Mouse (Mus musculus) cerebellum, adult 8-10 months (tissue): ENCODE data around the gene Safb2.
"Not testable (repeated sequence)": the region's sequence is repeated elsewhere in the genome, so short reads cannot be mapped to it uniquely, and the experiment has no call there.

Experiments used
- DNase-seq: peaks from one replicate; pipeline ENCODE4 v3.0.0; 2022

Gene Safb2

DNA sequence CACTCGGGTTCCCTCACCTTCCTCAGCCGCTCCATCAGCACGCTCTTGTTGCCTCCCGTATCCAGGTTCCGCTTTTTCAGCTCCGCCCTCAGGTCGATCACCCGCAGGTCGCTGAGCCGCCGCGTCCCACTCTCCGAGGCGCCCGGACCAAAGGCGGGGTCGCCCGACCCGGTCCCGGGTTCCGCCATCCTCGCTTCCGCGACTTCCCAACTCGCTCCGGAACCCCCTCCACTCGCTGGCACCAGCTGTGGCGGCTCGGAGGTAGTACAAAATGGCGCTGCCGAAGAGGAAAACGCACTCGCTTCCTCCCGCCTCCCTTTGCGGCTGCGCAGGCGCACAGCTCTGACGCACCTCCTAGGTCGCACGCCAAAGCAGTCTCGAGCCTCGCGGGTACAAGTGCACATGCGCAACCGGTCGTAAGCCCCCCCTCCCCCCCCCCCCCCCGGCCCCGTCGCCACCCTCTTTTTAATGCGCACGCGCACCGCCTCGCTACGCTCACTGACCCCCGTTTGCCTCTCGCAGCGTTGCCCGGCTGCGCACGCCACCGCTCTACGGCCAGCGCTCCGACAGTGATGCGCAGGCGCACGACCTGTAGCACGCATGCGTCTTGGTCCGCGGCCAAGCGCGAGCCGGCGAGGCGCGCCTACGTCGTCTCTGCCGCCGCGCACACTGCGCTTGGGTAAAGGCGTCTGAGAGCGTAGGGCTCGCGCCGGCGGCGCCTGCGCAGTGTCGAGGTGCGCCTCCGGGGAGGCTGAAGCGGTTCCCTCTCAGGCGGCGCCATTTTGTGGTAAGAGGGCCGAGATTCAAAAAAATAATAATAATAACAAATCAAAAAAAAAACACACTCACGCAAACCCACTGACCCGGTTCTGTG lies at the start of gene Safb2, which contains the start of gene Safb:
TSS of gene Safb2 (minus strand) at position 329 of the 874 bp plus-strand sequence.
TSS of gene Safb (plus strand) at position 569 of the 874 bp plus-strand sequence.
- peak; percentile 99 for DNase-seq

DNA sequence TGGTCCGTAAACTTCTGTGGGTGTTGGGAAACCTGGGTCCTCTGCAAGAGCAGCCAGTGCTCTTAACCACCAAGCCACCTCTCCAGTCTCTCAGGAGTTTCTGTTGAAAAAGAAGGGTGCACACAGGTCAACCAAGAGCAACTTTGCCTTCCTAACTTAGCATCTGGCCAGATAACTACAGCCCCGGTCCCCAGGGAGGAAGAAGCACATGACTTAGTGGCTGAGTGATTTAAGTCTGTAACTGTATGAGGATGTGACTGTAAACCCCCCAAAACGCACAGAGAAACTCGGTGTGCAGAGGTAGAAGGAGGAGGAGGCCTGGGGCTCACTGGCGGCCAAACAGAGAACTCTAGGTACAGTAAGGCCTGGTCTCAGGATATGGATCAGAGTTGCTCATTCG lies 49.6 kb upstream of the Safb2 start:
- DNase-seq = no peak

DNA sequence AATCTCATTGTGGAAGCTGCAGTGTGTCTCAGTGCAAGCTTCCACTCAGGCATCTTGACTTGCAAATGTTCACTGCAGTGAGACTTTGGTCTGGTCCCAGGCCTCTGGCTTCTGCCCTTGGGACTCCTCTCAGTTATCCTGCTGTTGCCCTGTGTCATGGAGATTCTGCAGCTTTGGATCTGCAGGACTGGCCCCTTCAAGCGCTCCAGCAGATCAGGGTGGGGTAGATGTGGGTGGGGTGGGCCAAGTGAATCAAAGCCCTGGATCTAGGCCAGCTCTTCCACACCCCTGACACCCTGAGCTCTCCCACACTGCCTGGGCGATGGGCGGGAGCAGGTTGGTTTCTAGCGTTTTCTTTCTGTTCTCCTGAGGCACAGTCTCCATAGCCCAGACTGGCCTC lies 47.4 kb upstream of the Safb2 start:
- no peak for DNase-seq

DNA sequence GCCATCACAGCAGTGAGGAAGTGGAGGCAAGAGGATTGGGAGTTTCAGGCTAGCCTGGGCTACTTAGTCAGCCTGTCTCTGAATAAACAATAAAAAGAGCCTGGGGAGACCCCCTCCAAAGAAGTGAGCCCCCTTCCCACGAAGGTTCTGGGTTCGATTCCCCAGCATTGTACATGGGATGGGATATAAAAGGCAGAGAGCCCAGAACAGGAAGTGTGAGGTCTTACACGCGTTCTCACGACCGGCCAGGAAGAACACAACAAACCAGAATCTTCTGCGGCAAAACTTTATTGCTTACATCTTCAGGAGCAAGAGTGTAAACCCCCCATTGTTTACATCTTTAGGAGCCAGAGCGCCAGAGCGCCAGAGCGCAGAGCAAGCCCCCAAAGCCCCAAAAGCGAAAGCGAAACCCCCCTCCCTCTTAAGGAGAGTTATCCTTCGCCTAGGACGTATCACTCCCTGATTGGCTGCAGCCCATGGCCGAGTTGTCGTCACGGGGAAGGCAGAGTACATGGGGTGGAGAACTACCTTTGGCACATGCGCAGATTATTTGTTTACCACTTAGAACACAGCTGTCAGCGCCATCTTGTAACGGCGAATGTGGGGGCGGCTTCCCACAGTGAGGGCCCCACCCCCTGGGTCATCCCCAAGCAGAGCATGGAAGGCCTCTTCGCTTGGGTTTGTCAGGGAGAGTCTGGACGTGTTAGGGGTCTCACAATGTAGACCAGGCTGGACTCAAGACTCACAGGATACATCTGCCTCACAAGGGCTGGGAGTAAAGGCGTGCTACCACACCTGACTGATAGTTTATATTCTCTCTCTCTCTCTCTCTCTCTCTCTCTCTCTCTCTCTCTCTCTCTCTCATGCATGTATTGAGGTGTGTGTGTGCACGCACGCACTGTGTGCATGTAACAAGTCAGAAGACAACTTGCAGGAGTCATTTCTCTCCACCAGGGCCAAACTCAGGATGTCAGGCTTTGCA lies 45.7 kb upstream of the Safb2 start:
- not testable (repeated sequence) for DNase-seq

DNA sequence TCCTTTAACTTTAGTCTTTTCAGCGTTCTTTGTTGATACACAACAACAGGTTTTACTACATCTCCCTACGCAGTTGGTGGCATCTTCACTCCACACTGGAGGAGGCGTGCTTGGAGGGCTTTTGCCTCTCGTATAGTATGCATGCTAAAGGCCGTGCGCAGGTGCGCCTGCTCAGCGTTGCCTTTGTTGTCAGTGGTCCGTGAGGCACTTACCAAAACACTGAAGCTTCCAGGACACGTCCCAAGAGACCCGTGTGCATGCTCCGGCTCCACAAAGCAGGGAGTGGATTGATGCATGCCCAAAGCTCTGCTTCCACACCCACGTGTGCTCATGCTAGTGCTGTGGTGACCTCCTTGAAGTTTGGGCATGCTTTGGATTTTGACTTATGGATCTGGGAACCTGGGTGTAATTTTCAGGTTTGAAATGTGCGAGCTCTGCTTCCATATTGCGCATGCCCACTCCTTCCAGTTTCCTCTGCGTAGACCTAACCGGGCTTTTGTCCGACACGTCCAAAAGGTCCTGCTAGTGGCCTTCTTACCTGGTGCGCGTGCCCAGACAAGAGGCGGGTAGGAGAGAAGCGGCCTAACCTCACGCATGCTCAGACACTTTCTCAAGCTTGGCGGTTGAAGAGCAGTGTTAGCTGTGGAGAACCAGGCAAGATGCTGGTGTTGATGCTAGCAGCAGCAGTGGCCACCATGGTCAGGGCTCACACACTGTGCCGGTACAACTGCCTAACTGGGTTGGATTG lies 43.3 kb upstream of the Safb2 start, which contains the start of gene Catsperd:
TSS of gene Catsperd (plus strand) at position 614 of the 748 bp plus-strand sequence.
- no peak for DNase-seq

DNA sequence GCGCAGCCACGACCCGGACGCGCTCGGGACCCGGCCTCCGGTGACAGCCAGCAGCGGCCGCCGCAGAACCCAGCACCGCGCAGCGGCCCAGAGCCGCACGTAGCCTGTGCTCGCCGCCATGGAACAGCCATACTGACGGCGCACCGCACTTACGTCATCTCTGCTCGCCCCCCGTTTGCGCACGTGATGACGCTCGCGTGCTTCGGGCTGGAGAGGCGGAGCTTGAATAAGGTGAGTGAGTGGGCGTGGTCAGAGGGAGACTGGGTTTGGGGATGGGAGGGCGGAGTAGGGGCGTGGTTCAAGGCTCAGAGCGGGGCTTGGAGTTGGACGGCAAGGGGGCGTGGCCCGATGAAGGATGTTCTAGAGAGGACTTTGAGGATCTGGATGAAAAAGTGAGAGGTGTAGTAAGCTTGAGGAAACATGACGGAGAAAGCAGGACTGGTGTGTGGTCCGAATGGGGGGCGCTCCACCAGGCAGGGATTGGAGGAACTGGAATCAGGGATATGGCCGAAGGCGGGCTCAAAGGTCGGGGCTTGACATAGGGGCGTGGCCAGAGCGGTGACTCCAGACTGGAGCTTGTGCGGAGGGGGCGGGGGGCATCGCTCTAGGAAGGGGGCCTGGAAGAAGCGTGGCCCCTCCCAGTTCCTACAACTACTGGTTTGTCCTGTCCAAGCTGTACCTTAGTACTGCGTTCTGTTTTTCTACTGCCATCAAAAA lies 42.5 kb upstream of the Safb2 start, which contains the start of gene Lonp1:
TSS of gene Lonp1 (minus strand) at position 134 of the 717 bp plus-strand sequence.
- DNase-seq = peak; percentile 97

DNA sequence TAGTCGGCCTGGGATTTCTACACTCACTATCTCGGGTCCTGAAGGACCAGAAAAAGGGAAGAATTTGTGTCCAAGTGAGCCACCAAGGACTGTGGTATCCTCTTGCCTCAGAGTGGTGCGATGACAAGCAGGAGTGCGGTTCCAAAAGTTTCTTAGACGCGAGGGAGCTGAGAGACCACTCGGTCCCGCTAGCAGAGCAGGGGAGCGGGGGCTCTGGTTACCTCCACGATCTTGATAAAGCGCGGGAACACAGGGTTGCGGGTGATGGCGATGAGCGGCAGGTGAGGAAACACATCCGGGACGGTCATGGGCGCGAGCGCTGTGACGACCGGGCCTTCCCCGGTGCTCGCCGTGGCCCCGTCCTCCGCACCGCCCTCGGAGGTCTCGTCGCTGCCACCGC lies 41.9 kb upstream of the Safb2 start:
- DNase-seq = no peak

DNA sequence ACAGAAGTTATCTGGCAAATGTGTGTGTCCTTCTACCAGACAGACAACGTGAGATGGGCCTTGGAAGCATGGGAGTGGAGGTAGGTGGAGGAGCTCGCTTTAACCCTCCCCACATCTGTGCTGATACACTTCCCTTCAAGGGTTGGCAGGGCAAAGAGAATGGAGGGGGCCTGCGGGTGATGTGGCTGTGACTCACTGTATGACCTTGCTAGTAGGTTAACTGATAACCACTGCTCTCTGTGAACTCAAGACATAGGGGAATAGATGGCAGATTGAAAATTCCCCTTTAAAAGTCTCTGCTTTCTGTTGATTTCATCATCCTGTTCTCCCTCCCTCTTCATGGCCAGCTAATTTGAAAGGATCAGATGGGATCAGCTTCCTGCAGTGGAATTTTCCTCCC lies 41.1 kb upstream of the Safb2 start:
- DNase-seq = no peak

DNA sequence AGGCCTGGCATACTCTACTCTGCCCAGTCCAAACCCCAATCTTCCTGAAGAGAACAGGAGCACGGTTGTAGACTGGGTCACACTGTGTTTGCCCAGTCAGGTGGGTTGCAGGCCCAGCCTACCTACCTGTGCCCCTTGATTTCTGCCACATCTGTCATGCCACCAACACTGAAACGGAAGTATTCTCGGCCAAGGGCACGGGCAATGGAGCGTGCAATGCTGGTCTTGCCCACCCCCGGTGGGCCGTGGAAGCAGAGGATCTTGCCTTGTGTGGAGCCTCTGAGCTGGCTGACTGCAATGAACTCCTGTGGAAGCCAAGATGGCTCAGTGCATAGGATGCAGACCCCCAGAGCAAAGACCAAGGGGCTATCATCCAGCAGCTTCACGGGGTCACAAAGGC lies 33.2 kb upstream of the Safb2 start:
- DNase-seq = no peak

DNA sequence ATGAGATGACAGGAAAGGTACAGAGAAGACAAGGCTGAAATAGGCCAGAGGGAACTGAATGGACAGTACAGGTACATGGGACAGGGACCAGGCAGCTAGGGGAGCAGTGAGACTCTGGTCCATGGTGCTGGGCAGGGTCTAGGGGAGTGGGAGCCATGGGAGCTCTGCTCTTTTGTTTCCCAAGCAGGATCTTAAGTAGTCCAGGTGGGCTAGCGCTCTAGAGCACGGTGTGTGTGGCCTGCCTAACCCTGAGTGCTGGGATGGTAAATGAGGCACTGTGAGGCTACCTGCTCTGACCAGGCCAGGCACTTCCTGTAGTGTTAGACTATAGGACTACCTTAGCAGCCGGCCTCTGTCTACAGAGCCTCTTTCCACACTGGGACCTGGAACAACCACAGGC lies 32.3 kb upstream of the Safb2 start:
- no peak for DNase-seq

DNA sequence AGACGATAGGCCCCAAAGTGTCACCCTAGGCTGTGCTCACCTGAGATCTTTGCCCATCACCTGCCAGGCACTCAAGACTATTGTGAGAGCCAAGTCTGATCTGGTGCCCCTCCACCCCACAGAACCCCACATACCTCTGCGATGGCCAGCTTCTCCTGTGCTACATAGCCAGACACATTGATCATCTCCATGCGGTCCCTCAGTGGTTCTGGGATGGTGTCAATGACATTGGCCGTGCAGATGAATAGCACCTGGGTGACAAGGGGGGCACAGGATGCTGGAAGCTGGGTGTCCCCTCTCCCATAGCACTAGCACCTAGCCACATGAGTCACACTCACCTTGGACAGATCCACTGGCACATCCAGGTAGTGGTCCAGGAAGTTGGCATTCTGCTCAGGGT lies 31.4 kb upstream of the Safb2 start:
- no peak for DNase-seq

DNA sequence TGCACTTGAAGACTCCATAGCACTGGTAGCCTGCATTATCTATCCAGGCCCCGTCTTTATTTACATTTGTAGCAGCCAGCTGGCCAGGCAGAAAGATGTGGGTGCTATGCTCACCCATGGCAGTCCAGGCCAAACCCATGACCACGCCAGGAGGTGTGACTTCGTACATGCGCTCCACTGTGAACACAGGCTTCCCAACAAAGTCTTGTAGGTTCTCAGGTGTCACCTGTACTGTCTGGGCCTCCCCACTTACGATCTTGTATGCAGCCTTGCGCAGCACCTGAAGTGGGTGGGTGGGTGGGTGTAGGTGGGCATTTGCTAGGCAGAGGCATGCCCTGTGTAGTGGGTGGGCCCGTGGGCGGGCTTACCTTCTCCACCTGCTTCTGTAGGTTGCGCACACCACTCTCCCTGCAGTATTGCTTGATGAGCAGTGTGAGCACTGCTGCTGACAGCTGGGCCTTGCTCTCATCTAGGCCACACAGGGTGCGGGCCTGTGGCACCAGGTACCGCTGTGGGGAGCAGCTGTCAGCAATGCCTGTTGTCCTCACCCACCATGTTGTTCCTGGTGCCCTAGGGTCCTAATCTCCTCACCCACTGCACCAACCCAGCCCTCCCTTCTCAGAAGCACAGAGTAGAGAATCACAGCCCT lies 30.9 kb upstream of the Safb2 start:
- no peak for DNase-seq

DNA sequence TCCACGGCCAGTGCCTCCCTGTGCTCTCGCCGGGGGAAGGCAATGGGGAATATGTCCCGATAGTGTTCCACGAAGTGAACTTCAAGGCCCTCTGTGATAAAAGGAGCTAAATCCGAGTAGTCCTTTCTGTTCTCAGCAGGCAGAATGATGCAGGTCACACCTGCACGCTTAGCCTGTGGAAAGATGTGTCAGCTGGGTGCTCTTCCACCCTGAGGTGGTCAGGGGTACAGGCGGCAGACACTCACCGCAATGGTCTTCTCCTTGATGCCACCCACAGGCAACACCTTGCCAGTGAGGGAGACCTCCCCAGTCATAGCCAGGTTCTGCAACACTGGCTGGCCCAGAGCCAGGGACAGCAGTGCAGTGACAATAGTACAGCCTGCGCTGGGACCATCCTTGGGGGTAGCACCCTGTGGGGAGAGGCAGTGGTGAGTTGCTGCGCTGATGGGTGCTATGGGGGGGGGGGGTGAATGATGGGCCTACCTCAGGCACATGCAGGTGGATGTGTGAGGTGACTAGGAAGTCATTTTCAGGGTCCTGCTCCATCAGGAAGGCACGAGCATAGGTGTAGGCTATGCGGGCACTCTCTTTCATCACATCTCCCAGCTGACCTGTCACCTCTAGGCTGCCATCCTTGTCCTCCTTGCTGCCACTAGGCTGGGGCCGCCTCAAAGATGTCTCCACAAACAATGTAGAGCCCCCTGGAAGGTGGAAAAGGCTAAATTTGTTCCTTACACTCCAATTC lies 30.2 kb upstream of the Safb2 start:
- no peak for DNase-seq

DNA sequence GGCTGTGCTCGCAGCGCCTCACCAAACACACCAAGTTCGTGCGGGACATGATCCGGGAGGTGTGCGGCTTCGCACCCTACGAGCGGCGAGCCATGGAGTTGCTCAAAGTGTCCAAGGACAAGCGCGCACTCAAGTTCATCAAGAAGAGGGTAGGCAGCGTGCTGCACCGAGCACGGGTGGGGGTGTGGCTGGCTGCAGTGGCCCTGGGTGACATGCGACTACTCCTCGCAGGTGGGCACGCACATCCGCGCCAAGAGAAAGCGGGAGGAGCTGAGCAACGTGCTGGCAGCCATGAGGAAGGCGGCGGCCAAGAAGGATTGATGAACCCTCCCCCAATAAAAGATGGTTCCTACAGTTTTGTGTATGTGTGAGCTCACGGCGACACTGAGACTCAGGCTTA lies 29.5 kb upstream of the Safb2 start:
- DNase-seq = not testable (repeated sequence)

DNA sequence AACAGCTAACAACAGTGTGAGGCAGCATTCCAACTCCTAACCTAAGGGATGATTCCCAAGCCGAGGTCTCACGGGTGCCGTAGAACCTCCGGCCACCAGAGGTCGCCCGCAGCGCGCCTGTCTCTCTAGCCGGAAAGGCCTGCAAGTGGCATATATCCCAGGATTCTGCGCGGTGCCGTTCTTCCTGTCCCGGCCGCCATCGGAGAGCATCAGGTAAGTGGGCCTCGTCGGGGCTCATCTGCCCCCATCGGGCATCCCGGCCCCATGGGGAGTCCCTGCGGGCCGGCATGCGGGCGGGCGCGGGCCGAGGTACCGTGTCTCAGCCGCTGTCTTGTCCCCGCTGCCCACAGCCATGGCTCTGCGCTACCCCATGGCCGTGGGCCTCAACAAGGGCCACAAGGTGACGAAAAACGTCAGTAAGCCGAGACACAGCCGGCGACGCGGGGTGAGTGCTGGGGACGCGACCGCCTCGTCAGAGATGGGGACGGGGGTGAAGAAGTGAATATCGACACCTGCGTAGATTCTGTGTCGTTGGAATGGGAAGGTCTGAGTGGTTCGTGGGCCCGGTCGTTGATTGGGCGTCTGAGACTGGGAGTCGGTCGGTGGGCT lies 29.0 kb upstream of the Safb2 start, which contains the start of gene Rpl36:
TSS of gene Rpl36 (plus strand) at position 181 of the 609 bp plus-strand sequence.
- DNase-seq = peak; percentile 97

DNA sequence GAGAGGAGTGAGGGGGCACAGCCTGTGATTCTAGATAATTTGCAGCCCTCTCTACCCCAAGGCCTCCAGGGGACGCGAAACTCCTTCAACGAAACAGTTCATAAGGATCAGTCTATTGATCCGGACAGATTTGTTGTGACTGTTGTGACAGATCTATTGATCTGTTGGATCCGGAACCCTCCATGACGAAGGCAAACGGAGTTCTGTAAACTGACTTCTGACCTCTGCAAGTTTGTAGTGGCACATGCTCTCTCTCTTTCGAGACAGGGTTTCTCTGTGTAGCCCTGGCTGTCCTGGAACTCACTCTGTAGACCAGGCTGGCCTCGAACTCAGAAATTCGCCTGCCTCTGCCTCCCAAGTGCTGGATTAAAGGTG lies 28.2 kb upstream of the Safb2 start:
- DNase-seq = not testable (repeated sequence)

DNA sequence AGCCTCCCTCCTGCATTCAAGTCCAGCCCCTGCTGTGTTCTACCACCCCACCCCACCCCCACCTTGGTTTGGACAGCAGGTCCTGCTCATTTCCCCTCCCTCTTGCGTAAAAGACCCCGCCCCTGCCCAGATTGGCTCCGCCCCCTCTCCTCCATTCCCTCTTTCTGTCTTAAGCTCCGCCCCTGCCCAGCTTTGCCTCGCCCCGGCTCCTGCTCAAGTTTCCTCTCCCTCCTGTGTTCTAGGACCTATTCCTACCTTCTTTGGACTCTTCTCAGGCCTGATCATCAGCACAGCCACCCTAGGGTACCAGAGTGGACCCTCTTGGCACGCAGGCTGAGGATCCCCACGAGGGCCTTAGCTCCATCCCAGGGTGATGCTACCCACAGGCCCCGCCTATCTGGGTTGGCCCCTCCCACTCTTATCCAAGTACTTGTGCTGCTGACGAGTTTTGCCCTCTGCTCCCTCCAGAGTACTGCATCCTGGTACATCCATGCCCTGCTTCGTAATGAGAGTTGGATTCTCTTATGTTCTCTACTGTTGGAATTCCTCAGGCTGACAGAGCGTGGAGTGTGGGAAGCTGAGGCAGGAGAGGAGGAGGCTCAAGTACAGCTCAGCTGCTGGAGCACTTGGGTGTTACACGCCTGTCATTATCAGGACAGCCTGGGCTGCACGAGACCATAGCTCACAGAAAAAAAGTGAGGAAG lies 27.6 kb upstream of the Safb2 start:
- no peak for DNase-seq

DNA sequence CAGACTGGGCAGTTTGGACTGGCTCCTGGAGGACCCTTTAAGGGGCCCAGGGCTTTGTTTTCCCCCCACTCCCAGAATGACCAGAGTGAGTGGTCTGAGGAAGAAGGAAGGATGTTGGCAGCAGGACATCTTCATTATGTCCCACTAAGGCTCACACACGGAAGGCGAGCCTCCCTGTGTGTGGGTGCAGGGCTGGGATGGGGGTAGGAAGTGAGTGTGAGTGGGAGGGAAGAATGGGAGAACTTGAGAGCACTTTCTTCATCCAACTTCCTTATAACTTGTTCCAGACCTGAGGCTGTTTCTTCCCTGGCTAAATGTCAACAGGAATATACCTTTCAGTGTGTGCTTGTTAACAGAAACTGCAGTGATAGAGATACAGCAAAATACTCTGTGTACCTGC lies 26.9 kb upstream of the Safb2 start:
- DNase-seq = no peak

DNA sequence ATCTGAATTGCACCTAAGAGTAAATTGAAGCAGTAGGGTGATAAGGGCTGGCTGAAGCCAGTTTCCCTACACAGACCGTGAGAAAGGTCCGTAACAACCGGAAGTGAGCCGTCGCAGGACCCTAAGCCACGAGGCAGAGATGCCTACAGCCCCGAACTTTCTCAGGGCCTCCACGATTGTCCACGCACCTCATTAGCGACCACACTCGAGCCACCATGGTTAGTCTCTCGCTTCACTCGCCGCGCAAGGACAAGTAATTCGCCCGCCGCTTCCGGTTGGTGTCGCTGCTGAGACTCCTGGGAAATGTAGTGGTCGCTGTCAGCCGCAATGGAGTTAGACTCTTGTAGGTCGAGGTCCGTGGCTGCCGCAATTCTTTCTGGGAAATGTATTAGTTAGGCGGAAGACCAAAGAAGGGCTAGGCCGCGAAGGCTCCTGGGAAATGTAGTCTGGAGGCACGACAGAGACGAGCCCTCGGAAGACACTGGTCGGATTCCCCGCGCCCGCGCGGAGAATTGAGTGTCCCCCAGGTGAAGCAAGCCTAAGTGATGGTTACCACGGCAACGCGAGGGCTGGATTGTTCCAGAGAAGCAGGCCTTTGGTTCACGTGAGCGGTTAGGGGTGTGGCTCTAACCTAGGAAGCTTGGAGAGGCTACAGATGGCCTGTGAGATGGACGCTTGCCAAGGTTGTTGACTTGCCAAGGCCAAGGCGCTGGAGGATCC lies 25.2 kb upstream of the Safb2 start, which contains the start of gene 2410015M20Rik:
TSS of gene 2410015M20Rik (minus strand) at position 320 of the 720 bp plus-strand sequence.
- DNase-seq = peak; percentile 96
